Mouse (Mus musculus): Measurements from ENCODE around the gene Unc5a. TPM values are rescaled to one million over a fixed set of nuclear protein-coding genes. Genes with fewer than 3 reads are reported as not detected.

Gene Unc5a
- polyA plus RNA-seq, 1 experiment from 2014 or later, result 2.7 TPM

GRCm38 (mm10) chr13:54944411-54945157, 4.6 kb upstream of the Unc5a start:
- Histone ChIP-seq H3K4me3 (ENCODE audit: control insufficient read depth in 1 of 2, insufficient read depth in 1 of 2, low read depth in 1 of 2, low read length in 2 of 2) (no peak overlapping the region), H3K4me2 (ENCODE audit: low read length) (no peak overlapping the region), H3K9me3 (ENCODE audit: control insufficient read depth, low read length) (no peaks in the 10 kb centered on the region), H3K27ac (replicated peaks in 1 of 2; ENCODE audit: control insufficient read depth in 1 of 2, insufficient read depth in 1 of 2, low read depth in 2 of 2, low read length in 2 of 2) (no peak overlapping the region), H3K36me3 (ENCODE audit: control insufficient read depth, insufficient read depth, low read length) (no peaks in the 10 kb centered on the region), H3K9ac (ENCODE audit: low read length) (no peak overlapping the region), H3K4me1 (ENCODE audit: control insufficient read depth in 2 of 2, insufficient read depth in 2 of 2, low read length in 2 of 2) (peaks cover 2% of the 10 kb centered on the region in 2 experiments; a peak in 1 of 4 replicates), H3K27me3 (ENCODE audit: control insufficient read depth, insufficient read depth, low read length) (peaks cover 63% of the 10 kb centered on the region)
- no peak for ATAC-seq (ENCODE audit: insufficient number of reproducible peaks, insufficient read depth, low FRiP score, low read depth)
- WGBS, result 40% methylated on average over 9 of the region's 9 CpGs

DNA sequence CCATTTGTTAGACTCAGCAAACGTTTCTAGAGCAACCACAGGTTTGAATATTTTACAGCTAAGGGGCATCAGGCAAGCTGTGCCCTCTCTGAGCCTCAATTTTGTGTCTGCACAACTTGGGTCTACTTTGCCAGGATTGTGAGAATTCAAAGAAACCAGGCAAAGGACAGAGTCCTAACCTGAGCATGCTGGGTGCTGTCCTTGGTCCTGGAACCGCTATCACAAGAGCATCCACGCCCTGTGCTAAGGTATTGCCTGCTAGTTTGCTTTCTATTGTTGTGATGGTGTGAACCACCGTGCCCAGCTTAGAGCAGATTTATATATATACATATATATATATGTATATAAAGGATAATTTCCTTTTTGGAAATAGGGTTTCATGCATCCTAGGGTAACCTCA, 3.9 kb upstream of the Unc5a start:
- H3K36me3 ChIP-seq (ENCODE audit: control insufficient read depth, insufficient read depth, low read length), result no peaks in the 10 kb centered on the region
- WGBS, result 5% methylated on average over 4 of the region's 4 CpGs
- no peak overlapping the region for H3K9ac ChIP-seq (ENCODE audit: low read length)
- peaks cover 2 to 7% of the 10 kb centered on the region in 2 experiments; a peak in 1 of 4 replicates for H3K4me1 ChIP-seq (ENCODE audit: control insufficient read depth in 2 of 2, insufficient read depth in 2 of 2, low read length in 2 of 2)
- no peak overlapping the region for H3K27ac ChIP-seq (replicated peaks in 1 of 2; ENCODE audit: control insufficient read depth in 1 of 2, insufficient read depth in 1 of 2, low read depth in 2 of 2, low read length in 2 of 2)
- no peaks in the 10 kb centered on the region for H3K9me3 ChIP-seq (ENCODE audit: control insufficient read depth, low read length)
- no peak for ATAC-seq (ENCODE audit: insufficient number of reproducible peaks, insufficient read depth, low FRiP score, low read depth)
- no peak overlapping the region for H3K4me2 ChIP-seq (ENCODE audit: low read length)
- no peak overlapping the region for H3K4me3 ChIP-seq (ENCODE audit: control insufficient read depth in 1 of 2, insufficient read depth in 1 of 2, low read depth in 1 of 2, low read length in 2 of 2)
- peaks cover 70% of the 10 kb centered on the region for H3K27me3 ChIP-seq (ENCODE audit: control insufficient read depth, insufficient read depth, low read length)

GRCm38 (mm10) chr13:54946406-54946805, 2.8 kb upstream of the Unc5a start:
- Histone ChIP-seq H3K36me3 (ENCODE audit: control insufficient read depth, insufficient read depth, low read length) (no peaks in the 10 kb centered on the region), H3K4me1 (ENCODE audit: control insufficient read depth in 2 of 2, insufficient read depth in 2 of 2, low read length in 2 of 2) (peaks cover 2 to 7% of the 10 kb centered on the region in 2 experiments; a peak in 1 of 4 replicates), H3K4me3 (ENCODE audit: control insufficient read depth in 1 of 2, insufficient read depth in 1 of 2, low read depth in 1 of 2, low read length in 2 of 2) (no peak overlapping the region), H3K27ac (replicated peaks in 1 of 2; ENCODE audit: control insufficient read depth in 1 of 2, insufficient read depth in 1 of 2, low read depth in 2 of 2, low read length in 2 of 2) (no peak overlapping the region), H3K27me3 (ENCODE audit: control insufficient read depth, insufficient read depth, low read length) (peaks cover 79% of the 10 kb centered on the region), H3K4me2 (ENCODE audit: low read length) (no peak overlapping the region), H3K9me3 (ENCODE audit: control insufficient read depth, low read length) (no peaks in the 10 kb centered on the region), H3K9ac (ENCODE audit: low read length) (no peak overlapping the region)
- ATAC-seq (ENCODE audit: insufficient number of reproducible peaks, insufficient read depth, low FRiP score, low read depth), result no peak
- WGBS, result 82% methylated on average over 1 of the region's 1 CpGs

- no peaks in the 10 kb centered on the region for H3K9me3 ChIP-seq (ENCODE audit: control insufficient read depth, low read length)
- peak; percentile 40; the same call in 1 of the 2 replicates for ATAC-seq (ENCODE audit: insufficient number of reproducible peaks, insufficient read depth, low FRiP score, low read depth)
- H3K36me3 ChIP-seq (ENCODE audit: control insufficient read depth, insufficient read depth, low read length), result no peaks in the 10 kb centered on the region
- WGBS, result 1% methylated on average over 44 of the region's 44 CpGs
- peaks cover 2 to 7% of the 10 kb centered on the region in 2 experiments; a peak in 1 of 4 replicates for H3K4me1 ChIP-seq (ENCODE audit: control insufficient read depth in 2 of 2, insufficient read depth in 2 of 2, low read length in 2 of 2)
- H3K27ac ChIP-seq (replicated peaks in 1 of 2; ENCODE audit: control insufficient read depth in 1 of 2, insufficient read depth in 1 of 2, low read depth in 2 of 2, low read length in 2 of 2), result no peak overlapping the region
- H3K27me3 ChIP-seq (ENCODE audit: control insufficient read depth, insufficient read depth, low read length), result peaks cover 98% of the 10 kb centered on the region
- peak overlapping the region; percentile 98 for H3K4me2 ChIP-seq (ENCODE audit: low read length)
- peak overlapping the region; percentile 55 to 62 for H3K4me3 ChIP-seq (ENCODE audit: control insufficient read depth in 1 of 2, insufficient read depth in 1 of 2, low read depth in 1 of 2, low read length in 2 of 2)
- peak overlapping the region; percentile 62 for H3K9ac ChIP-seq (ENCODE audit: low read length)
Measured at GRCm38 (mm10) chr13:54949592-54949991, 381 bp downstream of the Unc5a start.

GRCm38 (mm10) chr13:54950131-54950530, 920 bp downstream of the Unc5a start:
- ATAC-seq (ENCODE audit: insufficient number of reproducible peaks, insufficient read depth, low FRiP score, low read depth), result no peak
- Histone ChIP-seq H3K36me3 (ENCODE audit: control insufficient read depth, insufficient read depth, low read length) (no peaks in the 10 kb centered on the region), H3K4me1 (ENCODE audit: control insufficient read depth in 2 of 2, insufficient read depth in 2 of 2, low read length in 2 of 2) (peaks cover 2 to 7% of the 10 kb centered on the region in 2 experiments; a peak in 1 of 4 replicates), H3K27ac (replicated peaks in 1 of 2; ENCODE audit: control insufficient read depth in 1 of 2, insufficient read depth in 1 of 2, low read depth in 2 of 2, low read length in 2 of 2) (no peak overlapping the region), H3K4me2 (ENCODE audit: low read length) (peak overlapping the region; percentile 98), H3K9me3 (ENCODE audit: control insufficient read depth, low read length) (no peaks in the 10 kb centered on the region), H3K27me3 (ENCODE audit: control insufficient read depth, insufficient read depth, low read length) (peaks cover 98% of the 10 kb centered on the region), H3K4me3 (ENCODE audit: control insufficient read depth in 1 of 2, insufficient read depth in 1 of 2, low read depth in 1 of 2, low read length in 2 of 2) (peak overlapping the region in 1 of 2 experiments; percentile 62; a peak in 2 of 4 replicates), H3K9ac (ENCODE audit: low read length) (no peak overlapping the region)
- WGBS, result 0% methylated on average over 8 of the region's 9 CpGs

DNA sequence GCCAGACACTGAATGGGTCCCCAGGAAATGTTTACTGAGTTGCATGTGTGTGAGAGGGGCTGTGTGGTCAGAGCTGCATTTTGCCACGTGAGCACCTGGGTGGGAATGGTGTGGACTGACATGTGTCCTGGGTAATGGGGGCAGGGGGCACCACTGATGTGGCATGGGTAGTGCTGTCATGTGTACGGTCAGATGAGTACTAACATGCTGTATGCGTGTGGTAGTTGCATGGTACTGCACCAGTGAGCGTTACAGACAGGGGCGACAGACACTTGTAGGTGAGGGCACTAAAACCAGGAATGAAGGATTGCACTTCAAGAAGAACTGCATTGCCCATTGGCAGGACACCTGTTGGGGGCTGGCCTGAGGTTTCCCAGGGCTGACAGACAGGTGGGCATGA, 2.0 kb downstream of the Unc5a start:
- no peaks in the 10 kb centered on the region for H3K36me3 ChIP-seq (ENCODE audit: control insufficient read depth, insufficient read depth, low read length)
- peaks cover 100% of the 10 kb centered on the region for H3K27me3 ChIP-seq (ENCODE audit: control insufficient read depth, insufficient read depth, low read length)
- H3K4me1 ChIP-seq (ENCODE audit: control insufficient read depth in 2 of 2, insufficient read depth in 2 of 2, low read length in 2 of 2), result peaks cover 2 to 13% of the 10 kb centered on the region in 2 experiments; a peak in 2 of 4 replicates
- H3K9ac ChIP-seq (ENCODE audit: low read length), result no peak overlapping the region
- H3K4me2 ChIP-seq (ENCODE audit: low read length), result no peak overlapping the region
- no peak overlapping the region for H3K4me3 ChIP-seq (ENCODE audit: control insufficient read depth in 1 of 2, insufficient read depth in 1 of 2, low read depth in 1 of 2, low read length in 2 of 2)
- H3K27ac ChIP-seq (replicated peaks in 1 of 2; ENCODE audit: control insufficient read depth in 1 of 2, insufficient read depth in 1 of 2, low read depth in 2 of 2, low read length in 2 of 2), result no peak overlapping the region
- H3K9me3 ChIP-seq (ENCODE audit: control insufficient read depth, low read length), result no peaks in the 10 kb centered on the region
- 54% methylated on average over 5 of the region's 5 CpGs for WGBS
- no peak for ATAC-seq (ENCODE audit: insufficient number of reproducible peaks, insufficient read depth, low FRiP score, low read depth)

- no peak overlapping the region for H3K9ac ChIP-seq (ENCODE audit: low read length)
- H3K27me3 ChIP-seq (ENCODE audit: control insufficient read depth, insufficient read depth, low read length), result peaks cover 96% of the 10 kb centered on the region
- WGBS, result 41% methylated on average over 2 of the region's 2 CpGs
Measured at GRCm38 (mm10) chr13:54954745-54955144, 5.5 kb downstream of the Unc5a start.

More at GRCm38 (mm10) chr13:54954745-54955144, 5.5 kb downstream of the Unc5a start:
- H3K4me2 ChIP-seq (ENCODE audit: low read length), result no peak overlapping the region
- no peak for ATAC-seq (ENCODE audit: insufficient number of reproducible peaks, insufficient read depth, low FRiP score, low read depth)
- peaks cover 0 to 9% of the 10 kb centered on the region in 2 experiments; a peak in 2 of 4 replicates for H3K4me1 ChIP-seq (ENCODE audit: control insufficient read depth in 2 of 2, insufficient read depth in 2 of 2, low read length in 2 of 2)
- H3K27ac ChIP-seq (replicated peaks in 1 of 2; ENCODE audit: control insufficient read depth in 1 of 2, insufficient read depth in 1 of 2, low read depth in 2 of 2, low read length in 2 of 2), result no peak overlapping the region
- H3K9me3 ChIP-seq (ENCODE audit: control insufficient read depth, low read length), result no peaks in the 10 kb centered on the region
- no peaks in the 10 kb centered on the region for H3K36me3 ChIP-seq (ENCODE audit: control insufficient read depth, insufficient read depth, low read length)
- H3K4me3 ChIP-seq (ENCODE audit: control insufficient read depth in 1 of 2, insufficient read depth in 1 of 2, low read depth in 1 of 2, low read length in 2 of 2), result no peak overlapping the region

All from heart, embryonic 14.5 days (tissue).